Comparison of ENCODE assay signal across 10 mouse cellular contexts in the genomic region with DNA sequence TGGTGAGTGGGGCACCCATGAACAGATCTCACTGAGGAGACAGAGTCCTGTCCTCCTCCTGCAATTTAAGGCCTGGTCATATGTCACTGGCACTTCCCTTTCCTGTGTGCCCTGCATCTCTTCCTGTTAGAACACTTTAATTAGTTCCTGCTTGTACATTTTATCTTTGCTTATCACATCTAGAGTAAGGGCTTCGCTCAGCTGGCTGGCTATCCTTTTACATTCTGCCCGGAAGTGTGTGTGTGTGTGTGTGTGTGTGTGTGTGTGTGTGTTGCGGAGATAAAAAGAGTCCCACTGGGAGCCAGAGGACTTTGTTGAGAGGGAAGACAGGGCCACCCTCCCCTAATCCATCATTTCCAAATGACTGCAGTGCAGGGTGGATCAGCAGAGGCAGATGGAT.
DNase-seq lines count a peak whose midpoint lies in the region; TF ChIP-seq lines count a peak whose summit lies in the region.
"Had no signal": no experiment of that assay in that cellular context is flagged by ENCODE, and none has a peak within 500 bp of the region (broad histone marks: within the 10 kb centered on the region; RNA-seq: fewer than 3 reads in every experiment).

No protein-coding gene starts in this region.

- 34% methylated on average over 3 of the region's 3 CpGs for WGBS in thymus, adult 2 months

- peaks cover 34% of the 10 kb centered on the region for H3K4me1 ChIP-seq in thymus, adult 2 months (replicated peaks; ENCODE audit: control insufficient read depth, insufficient read depth, low read length)

- no peaks in the 10 kb centered on the region for H3K27me3 ChIP-seq in thymus, adult 2 months (ENCODE audit: control insufficient read depth, insufficient read depth, low read length)
- H3K27me3 ChIP-seq: limb, embryonic 13.5 days had no signal

- no peak for TF ChIP-seq CTCF in thymus, adult 2 months (IDR thresholded peaks at IDR 0.05; ENCODE audit: borderline replicate concordance, control insufficient read depth, extremely low read depth, insufficient read depth, low read length, poor library complexity)

- peak overlapping the region; percentile 46; the same call in 1 of the 2 replicates for H3K27ac ChIP-seq in thymus, adult 2 months (ENCODE audit: control insufficient read depth, insufficient read depth, low read length)
- H3K27ac ChIP-seq: limb, embryonic 13.5 days had no signal

- H3K36me3 ChIP-seq in thymus, adult 2 months (ENCODE audit: control insufficient read depth, insufficient read depth, low read length), result no peaks in the 10 kb centered on the region
- H3K36me3 ChIP-seq: limb, embryonic 13.5 days had no signal

- peak; percentile 90 for DNase-seq in heart, adult 11 months
- DNase-seq in heart, adult 9 months (ENCODE audit: low spot score in 2 of 2), result no peak
- DNase-seq in thymus, adult 2 months, result peak; percentile 18
- no peak for DNase-seq in thymus, postnatal 10 days (ENCODE audit: low spot score in 2 of 2)
- DNase-seq in lung, postnatal 10 days, result peak; percentile 56
- DNase-seq in thymus, postnatal 4 days, result peak; percentile 39
- no peak for DNase-seq in left cerebral cortex, adult 11 months (ENCODE audit: low spot score)
- no peak for DNase-seq in ovary, postnatal 14 days (ENCODE audit: low spot score)
- DNase-seq: cerebellum, adult 9-10 months had no signal

- H3K4me3 ChIP-seq in thymus, adult 2 months (ENCODE audit: control insufficient read depth, insufficient read depth, low read length), result no peak overlapping the region
- H3K4me3 ChIP-seq: limb, embryonic 13.5 days had no signal

- TF ChIP-seq POLR2A in thymus, adult 2 months (IDR thresholded peaks at IDR 0.05; ENCODE audit: control insufficient read depth, extremely low read depth, insufficient read depth, low read length, poor library complexity), result no peak

Comparison
In these comparisons a context has a peak if more than half of its experiments do, and no peak if none do; other contexts are left out.
1. DNase-seq: peak in heart, adult 11 months (single experiment), thymus, adult 2 months (single experiment), lung, postnatal 10 days (single experiment) and thymus, postnatal 4 days (single experiment); none in heart, adult 9 months (0 of 2), thymus, postnatal 10 days (0 of 2), left cerebral cortex, adult 11 months (single experiment) and ovary, postnatal 14 days (single experiment).